Mouse (Mus musculus) urinary bladder, postnatal 4 days (tissue): ENCODE data around the gene Pms2.

Source experiments
- DNase-seq, 2 experiments: peaks; one replicate each; pipeline ENCODE4 v3.0.0; 2021 to 2022; ENCODE audit warnings: low spot score in 2 of 2

Gene Pms2

GRCm38 (mm10) chr5:143933414-143933813 is 23.6 kb downstream of the Pms2 start:
- no peak for DNase-seq

GRCm38 (mm10) chr5:143933875-143934274 is 24.1 kb downstream of the Pms2 start:
- no peak for DNase-seq

- no peak for DNase-seq
Observed at GRCm38 (mm10) chr5:143936156-143936555, 26.4 kb downstream of the Pms2 start.

GRCm38 (mm10) chr5:143941588-143941987 is 31.8 kb downstream of the Pms2 start:
- DNase-seq, result no peak

GRCm38 (mm10) chr5:143943231-143944125 is 33.7 kb downstream of the Pms2 start:
- DNase-seq, result no peak

GRCm38 (mm10) chr5:143948361-143948760 is 38.6 kb downstream of the Pms2 start:
- no peak for DNase-seq

GRCm38 (mm10) chr5:143950016-143950415 is 40.3 kb downstream of the Pms2 start:
- DNase-seq, result no peak

- no peak for DNase-seq
Observed at GRCm38 (mm10) chr5:143957101-143957500, 47.3 kb downstream of the Pms2 start.

GRCm38 (mm10) chr5:143959551-143959950 is 49.8 kb downstream of the Pms2 start:
- no peak for DNase-seq

GRCm38 (mm10) chr5:143961176-143961575 is 51.4 kb downstream of the Pms2 start:
- DNase-seq, result no peak

- DNase-seq, result no peak
Observed at GRCm38 (mm10) chr5:143965586-143966345, 56.0 kb downstream of the Pms2 start.

- no peak for DNase-seq
Observed at GRCm38 (mm10) chr5:143966671-143967070, 56.9 kb downstream of the Pms2 start.

- no peak for DNase-seq
Observed at GRCm38 (mm10) chr5:143972628-143973027, 62.9 kb downstream of the Pms2 start.

GRCm38 (mm10) chr5:143974931-143975630 is 65.3 kb downstream of the Pms2 start:
- DNase-seq, result peak in 1 of 2 experiments; percentile 32

- no peak for DNase-seq
Observed at GRCm38 (mm10) chr5:143975631-143975933, 65.8 kb downstream of the Pms2 start.

- no peak for DNase-seq
Observed at GRCm38 (mm10) chr5:143976232-143976631, 66.5 kb downstream of the Pms2 start.

- no peak for DNase-seq
Observed at GRCm38 (mm10) chr5:143976726-143977431, 67.1 kb downstream of the Pms2 start.

- DNase-seq, result no peak
Observed at GRCm38 (mm10) chr5:143980858-143981257, 71.1 kb downstream of the Pms2 start.

- no peak for DNase-seq
Observed at GRCm38 (mm10) chr5:143982361-143982760, 72.6 kb downstream of the Pms2 start.
